Mouse (Mus musculus): ENCODE data around the gene Sptbn2. TPM values are rescaled to one million over a fixed set of nuclear protein-coding genes. Genes with fewer than 3 reads are reported as not detected.

The Sptbn2 gene
- 100 to 1,000 TPM; 587 to 665 TPM for total RNA-seq (2021)

DNA sequence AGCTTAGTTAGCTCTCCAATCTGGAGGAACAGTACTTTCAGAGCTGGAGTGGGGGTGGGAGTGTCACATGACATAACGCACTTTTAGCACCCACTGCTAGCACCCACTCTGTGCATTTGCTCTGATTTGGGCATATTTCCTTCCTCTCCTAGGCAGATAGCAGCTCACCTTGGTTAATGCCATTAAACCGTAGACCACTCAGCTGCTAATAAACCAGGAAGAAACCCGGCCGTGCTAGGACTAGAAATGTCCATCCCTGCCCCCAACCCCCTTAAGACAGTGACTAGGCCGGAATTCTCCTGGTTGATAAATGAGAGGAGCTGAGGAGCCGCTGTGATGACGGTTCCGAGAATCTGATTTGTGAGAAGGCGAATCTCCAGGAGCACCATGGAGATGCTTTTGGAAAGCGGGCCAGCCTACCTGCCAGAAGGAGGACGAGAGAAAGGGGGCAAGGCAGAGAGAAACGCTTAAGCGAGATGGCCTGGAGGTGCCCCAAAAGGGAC, at the start of gene Sptbn2:
Gene Sptbn2, plus strand, starts transcription at position 70 of the 503 bp plus-strand sequence.
- intact Hi-C loops (cut with DNase I), result loop anchor here (1.0 to 2.0 kb wide), 2 partner anchors 13 to 64 kb away; partner anchors contain the start of gene Gm960
- peak; percentile 81 to 86 for DNase-seq (ENCODE audit: low spot score in 2 of 2)

DNA sequence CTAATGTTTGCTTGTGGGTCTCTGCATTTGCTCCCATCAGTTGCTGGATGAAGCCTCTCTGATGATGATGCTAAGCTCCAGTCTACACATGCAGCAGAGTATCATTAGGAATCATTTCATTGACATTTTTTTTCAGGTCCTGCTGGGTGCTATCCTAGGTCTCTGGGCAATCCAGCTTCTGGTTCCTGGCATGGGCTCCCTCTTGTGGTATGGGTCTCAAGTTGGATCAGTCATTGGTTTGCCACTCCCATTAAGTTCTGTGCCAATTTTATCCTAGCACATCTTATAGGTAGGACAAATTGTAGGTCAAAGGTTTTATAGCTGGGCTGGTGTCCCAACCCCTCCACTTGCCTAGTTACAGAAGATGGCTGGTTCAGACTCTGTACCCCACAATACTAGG, 44.2 kb upstream of the Sptbn2 start:
- DNase-seq (ENCODE audit: low spot score in 2 of 2), result no peak
- intact Hi-C loops (cut with DNase I), result no loop called here

DNA sequence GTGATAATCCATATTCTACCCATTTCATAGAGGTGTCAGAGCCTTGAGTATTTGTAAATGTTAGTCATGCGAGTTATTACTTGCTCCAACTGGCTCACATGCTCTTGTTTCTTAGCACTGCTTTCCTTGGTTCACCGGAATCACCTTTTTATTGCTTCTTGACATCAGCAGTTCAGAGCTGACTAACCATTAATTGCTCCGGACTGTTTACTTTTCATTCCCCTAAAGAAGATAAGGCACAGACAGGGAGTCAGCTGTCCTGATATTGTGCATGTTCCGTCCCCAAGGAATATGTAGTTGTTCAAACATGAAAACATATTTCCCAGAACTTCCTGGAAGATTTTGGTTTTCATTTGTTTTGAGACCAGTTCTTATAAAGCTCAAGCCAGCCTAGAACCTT, 40.2 kb upstream of the Sptbn2 start:
- intact Hi-C loops (cut with DNase I), result no loop called here
- DNase-seq (ENCODE audit: low spot score in 2 of 2), result no peak

DNA sequence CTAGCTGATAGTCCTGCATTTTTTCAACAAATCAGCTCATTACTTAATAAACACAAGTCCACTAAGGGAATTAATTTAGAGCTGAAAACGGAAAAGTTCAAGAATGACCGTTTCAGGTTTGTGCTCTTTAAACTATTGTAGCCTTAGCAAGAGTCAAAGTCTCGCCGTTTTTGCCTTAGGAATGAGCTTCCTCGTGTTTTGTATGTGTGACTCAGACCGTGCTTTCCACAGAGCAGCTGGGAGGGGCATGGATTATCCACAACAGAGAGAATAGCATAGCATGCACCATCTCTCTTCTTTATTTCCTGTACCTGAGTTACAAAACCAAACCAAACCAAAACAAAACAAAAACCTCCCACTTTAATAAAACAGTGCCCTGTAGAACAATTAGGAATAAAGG, 38.6 kb upstream of the Sptbn2 start:
- intact Hi-C loops (cut with DNase I), result no loop called here
- no peak for DNase-seq (ENCODE audit: low spot score in 2 of 2)

- intact Hi-C loops (cut with DNase I), result no loop called here
- no peak for DNase-seq (ENCODE audit: low spot score in 2 of 2)
These were observed 16.6 kb upstream of the Sptbn2 start for GRCm38 (mm10) chr19:4694346-4694745.

- no peak for DNase-seq (ENCODE audit: low spot score in 2 of 2)
- intact Hi-C loops (cut with DNase I), result loop anchor here (5.0 kb wide), 1 partner anchor 50 kb away; no protein-coding TSS in a partner anchor
These were observed 13.8 kb upstream of the Sptbn2 start for GRCm38 (mm10) chr19:4697121-4697520.

- intact Hi-C loops (cut with DNase I), result loop anchor here (1.0 to 5.0 kb wide), 2 partner anchors 14 to 50 kb away; partner anchors contain the start of gene Sptbn2
These were observed 13.2 kb upstream of the Sptbn2 start for GRCm38 (mm10) chr19:4697721-4698120.

DNA sequence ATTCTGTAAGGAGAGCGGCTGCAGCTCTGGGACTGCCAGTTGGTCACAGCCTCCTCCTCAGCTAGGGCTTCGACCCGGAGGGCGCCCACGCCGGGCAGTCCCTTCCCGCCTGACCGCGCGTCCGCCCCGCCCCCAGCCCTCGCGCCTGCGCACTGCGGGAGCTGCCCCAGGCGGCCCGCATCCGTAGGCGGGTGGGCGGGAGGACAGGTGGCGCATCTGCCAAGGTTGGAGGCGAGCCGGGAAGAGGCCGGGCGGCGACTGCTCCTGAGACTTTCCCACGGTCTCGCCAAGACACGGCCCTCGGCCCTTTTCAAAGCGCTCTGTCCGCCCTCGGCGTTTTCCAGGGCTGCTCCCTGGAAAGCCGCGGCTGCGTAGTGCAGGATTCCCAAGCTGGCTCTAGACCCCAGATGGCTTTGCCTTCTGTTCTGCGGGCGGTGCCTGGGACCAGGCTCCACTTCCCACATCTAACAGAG, 12.7 kb upstream of the Sptbn2 start, which contains the start of gene Gm960:
Gene Gm960, minus strand, starts transcription at position 464 of the 473 bp plus-strand sequence.
- DNase-seq (ENCODE audit: low spot score in 2 of 2), result peak; percentile 85 to 91
- intact Hi-C loops (cut with DNase I), result loop anchor here (1.0 to 5.0 kb wide), 2 partner anchors 13 to 51 kb away; partner anchors contain the start of gene Sptbn2

More at GRCm38 (mm10) chr19:4697721-4698120, 13.2 kb upstream of the Sptbn2 start:
- no peak for DNase-seq (ENCODE audit: low spot score in 2 of 2)

DNA sequence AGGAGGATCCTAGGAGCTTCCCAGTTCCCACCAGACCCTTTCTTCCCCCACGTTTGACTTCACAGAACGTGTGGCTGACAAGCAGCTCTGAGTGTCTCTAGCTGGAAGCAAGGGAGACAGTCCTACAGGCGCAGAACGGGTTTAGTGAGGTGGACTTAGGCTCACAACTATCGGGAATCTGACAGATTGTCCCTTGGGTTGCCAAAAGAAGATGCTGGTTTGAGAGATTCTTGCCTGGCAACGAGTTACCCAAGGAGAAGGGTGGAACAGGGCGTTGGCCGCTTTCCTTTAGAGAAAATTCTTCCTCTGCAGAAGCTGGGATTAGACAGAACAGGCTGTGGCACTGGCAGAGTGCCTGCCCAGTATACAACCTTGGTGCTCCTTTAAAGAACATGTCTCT, 12.1 kb upstream of the Sptbn2 start:
- intact Hi-C loops (cut with DNase I), result loop anchor here (1.0 to 5.0 kb wide), 2 partner anchors 12 to 52 kb away; partner anchors contain the start of gene Sptbn2
- DNase-seq (ENCODE audit: low spot score in 2 of 2), result peak; percentile 52 to 67

- no peak for DNase-seq (ENCODE audit: low spot score in 2 of 2)
- intact Hi-C loops (cut with DNase I), result loop anchor here (5.0 kb wide), 1 partner anchor 53 kb away; no protein-coding TSS in a partner anchor
These were observed 11.1 kb upstream of the Sptbn2 start for GRCm38 (mm10) chr19:4699821-4700220.

GRCm38 (mm10) chr19:4700656-4701055, 10.3 kb upstream of the Sptbn2 start:
- intact Hi-C loops (cut with DNase I), result no loop called here
- DNase-seq (ENCODE audit: low spot score in 2 of 2), result no peak

DNA sequence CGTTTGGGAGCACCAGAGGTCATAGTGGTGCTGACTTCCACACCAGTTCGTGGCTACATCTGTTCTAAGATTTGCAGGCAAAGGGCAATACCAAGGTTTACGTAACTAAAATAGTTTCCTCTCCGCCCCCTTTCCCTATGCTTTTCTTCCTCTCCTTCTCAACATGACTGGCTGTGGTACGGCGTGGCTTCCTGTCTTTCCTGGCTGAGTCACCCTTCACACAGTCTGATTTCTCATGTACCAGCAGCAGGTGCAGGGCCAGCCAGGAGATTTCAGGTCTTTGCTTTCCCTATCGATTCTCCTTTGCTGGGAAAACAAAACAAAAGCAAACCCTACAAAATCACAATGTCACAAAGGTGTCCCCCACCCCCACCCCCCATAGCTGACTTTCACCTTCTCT, 9.7 kb upstream of the Sptbn2 start:
- no peak for DNase-seq (ENCODE audit: low spot score in 2 of 2)
- intact Hi-C loops (cut with DNase I), result no loop called here

DNA sequence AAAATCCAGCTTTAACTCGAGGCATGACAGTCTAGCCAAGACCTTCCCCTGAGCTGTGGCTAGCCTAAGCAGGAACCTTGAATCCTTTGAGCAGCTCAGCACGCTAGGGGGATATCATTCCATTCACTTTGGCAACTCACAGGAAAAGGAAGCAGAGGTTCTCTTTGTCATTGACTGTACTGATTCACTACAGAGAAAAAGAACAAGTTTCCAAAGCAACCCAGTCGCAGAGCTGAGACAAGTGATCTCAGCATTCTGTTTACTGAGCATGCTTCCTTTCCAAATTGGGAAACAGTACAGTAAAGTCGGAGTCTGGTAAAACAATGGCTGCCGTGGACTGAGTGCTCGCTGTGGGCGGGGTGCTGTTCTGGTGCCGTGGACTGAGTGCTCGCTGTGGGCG, 2.2 kb upstream of the Sptbn2 start:
- intact Hi-C loops (cut with DNase I), result no loop called here
- DNase-seq (ENCODE audit: low spot score in 2 of 2), result no peak

GRCm38 (mm10) chr19:4711601-4712155, 711 bp downstream of the Sptbn2 start:
- DNase-seq (ENCODE audit: low spot score in 2 of 2), result peak in 1 of 2 experiments; percentile 56

DNA sequence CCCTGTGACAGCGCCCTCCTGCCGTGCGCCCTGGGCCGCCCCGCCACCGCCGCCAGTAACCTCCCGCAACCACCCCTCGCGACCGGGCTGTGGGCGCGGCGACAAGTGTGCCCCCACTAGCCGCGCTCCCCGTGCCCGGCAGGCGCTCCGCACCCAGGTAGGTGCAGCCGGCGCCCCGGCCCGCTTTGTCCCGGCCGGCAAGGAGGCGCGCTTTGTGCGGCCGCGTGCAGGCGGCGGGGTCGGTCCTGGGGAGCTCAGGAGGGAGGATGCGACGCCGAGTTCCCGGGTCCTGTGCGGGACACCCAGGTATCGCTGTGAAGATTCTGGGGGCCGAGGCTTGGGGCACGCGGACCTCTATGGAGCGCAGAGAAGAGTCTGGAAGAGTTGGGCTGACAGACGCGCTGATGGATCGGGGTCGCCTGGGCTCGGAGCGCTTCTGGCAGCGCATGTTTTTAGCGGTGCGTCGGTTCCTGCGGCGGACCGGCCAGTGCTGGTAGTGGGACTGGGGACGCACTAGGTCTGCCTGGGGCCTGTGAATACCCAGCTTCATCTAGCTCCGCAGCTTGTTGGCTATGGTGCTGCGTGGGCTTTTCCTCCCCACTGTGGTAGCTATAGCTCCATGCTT, 1.3 kb downstream of the Sptbn2 start:
- peak in 1 of 2 experiments; percentile 54 for DNase-seq (ENCODE audit: low spot score in 2 of 2)
- intact Hi-C loops (cut with DNase I), result no loop called here

More at GRCm38 (mm10) chr19:4711601-4712155, 711 bp downstream of the Sptbn2 start:
- intact Hi-C loops (cut with DNase I), result loop anchor here (1.0 to 2.0 kb wide), 2 partner anchors 13 to 65 kb away; partner anchors contain the start of gene Gm960

- no peak for DNase-seq (ENCODE audit: low spot score in 2 of 2)
- intact Hi-C loops (cut with DNase I), result no loop called here
These were observed 2.0 kb downstream of the Sptbn2 start for GRCm38 (mm10) chr19:4712781-4713526.

- intact Hi-C loops (cut with DNase I), result no loop called here
- no peak for DNase-seq (ENCODE audit: low spot score in 2 of 2)
These were observed 2.9 kb downstream of the Sptbn2 start for GRCm38 (mm10) chr19:4713886-4714285.

DNA sequence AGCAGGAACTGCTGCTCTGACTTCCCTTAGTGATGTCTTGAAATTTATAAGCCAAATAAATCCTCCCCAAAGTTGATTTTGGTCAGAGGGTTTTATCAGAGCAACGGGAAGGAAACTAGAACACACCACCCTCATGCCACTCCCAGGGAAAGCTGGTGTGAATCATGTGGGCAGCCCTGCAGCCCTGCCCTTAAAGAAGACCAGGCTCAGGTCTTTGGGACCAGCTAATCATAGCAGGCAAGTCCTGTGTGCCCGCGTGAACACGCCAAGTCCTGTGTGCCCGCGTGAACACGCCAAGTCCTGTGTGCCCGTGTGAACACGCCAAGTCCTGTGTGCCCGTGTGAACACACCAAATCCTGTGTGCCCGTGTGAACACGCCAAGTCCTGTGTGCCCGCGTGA, 5.8 kb downstream of the Sptbn2 start:
- peak in 1 of 2 experiments; percentile 2 for DNase-seq (ENCODE audit: low spot score in 2 of 2)
- intact Hi-C loops (cut with DNase I), result no loop called here

- intact Hi-C loops (cut with DNase I), result no loop called here
These were observed 6.3 kb downstream of the Sptbn2 start for GRCm38 (mm10) chr19:4717281-4717680.

GRCm38 (mm10) chr19:4718716-4719115, 7.7 kb downstream of the Sptbn2 start:
- intact Hi-C loops (cut with DNase I), result no loop called here
- DNase-seq (ENCODE audit: low spot score in 2 of 2), result no peak

More at GRCm38 (mm10) chr19:4717281-4717680, 6.3 kb downstream of the Sptbn2 start:
- no peak for DNase-seq (ENCODE audit: low spot score in 2 of 2)

Measured in left cerebral cortex, postnatal 36 days (tissue).